Mouse (Mus musculus) frontal cortex, postnatal 36 days (tissue): ENCODE data around the gene Ifitm3.

ENCODE experiments used
- DNase-seq, 2 experiments: peaks; one replicate each; pipeline ENCODE4 v3.0.0; 2022; ENCODE audit warnings: low spot score in 2 of 2

Gene Ifitm3

GRCm38 (mm10) chr7:140962733-140963132 is 47.8 kb downstream of the Ifitm3 start:
- no peak for DNase-seq

GRCm38 (mm10) chr7:140961416-140961815 is 49.2 kb downstream of the Ifitm3 start:
- DNase-seq: no peak

GRCm38 (mm10) chr7:140960026-140960425 is 50.5 kb downstream of the Ifitm3 start:
- DNase-seq: no peak
